In genomic region chr17:44261594-44262202, GRCm38 (mm10) we compare ENCODE assay signal across 8 mouse cellular contexts.
DNase-seq lines count a peak whose midpoint lies in the region; ATAC-seq lines count a peak whose summit lies in the region.

No protein-coding gene starts in this region.

- intact Hi-C loops in left cerebral cortex, postnatal 36 days (cut with DNase I) = loop anchor here (5.0 to 10.0 kb wide), 5 partner anchors 473 to 1143 kb away; no protein-coding TSS in a partner anchor

- H3K9me3 ChIP-seq in kidney, embryonic 14.5 days (ENCODE audit: control insufficient read depth, low read length) = no peaks in the 10 kb centered on the region
- H3K9me3 ChIP-seq in intestine, embryonic 14.5 days (ENCODE audit: control insufficient read depth, low read length) = no peaks in the 10 kb centered on the region
- H3K9me3 ChIP-seq in midbrain, embryonic 15.5 days = no peaks in the 10 kb centered on the region

- no peak overlapping the region for H3K27ac ChIP-seq in kidney, embryonic 14.5 days (ENCODE audit: low read depth, low read length)
- H3K27ac ChIP-seq in intestine, embryonic 14.5 days (ENCODE audit: low read depth) = no peak overlapping the region
- no peak overlapping the region for H3K27ac ChIP-seq in midbrain, embryonic 15.5 days

- no peaks in the 10 kb centered on the region for H3K4me1 ChIP-seq in kidney, embryonic 14.5 days (ENCODE audit: control insufficient read depth, insufficient read depth, low read length)
- H3K4me1 ChIP-seq in intestine, embryonic 14.5 days (replicated peaks; ENCODE audit: control insufficient read depth, insufficient read depth, low read length) = no peaks in the 10 kb centered on the region
- no peaks in the 10 kb centered on the region for H3K4me1 ChIP-seq in midbrain, embryonic 15.5 days

- WGBS in kidney, embryonic 14.5 days = 23% methylated on average over 10 of the region's 15 CpGs
- WGBS in intestine, embryonic 14.5 days = 19% methylated on average over 9 of the region's 15 CpGs
- WGBS in midbrain, embryonic 15.5 days = 30% methylated on average over 9 of the region's 15 CpGs

- no peak for ATAC-seq in kidney, embryonic 14.5 days (ENCODE audit: low FRiP score, low TSS enrichment)
- peak; percentile 83 for ATAC-seq in intestine, embryonic 14.5 days (replicated peaks; ENCODE audit: low FRiP score, low TSS enrichment, low read depth)
- peak; percentile 88 for ATAC-seq in midbrain, embryonic 15.5 days (replicated peaks)

- H3K4me3 ChIP-seq in kidney, embryonic 14.5 days (ENCODE audit: low read length) = no peak overlapping the region
- H3K4me3 ChIP-seq in intestine, embryonic 14.5 days (ENCODE audit: low read depth, low read length) = no peak overlapping the region
- no peak overlapping the region for H3K4me3 ChIP-seq in midbrain, embryonic 15.5 days

- H3K27me3 ChIP-seq in kidney, embryonic 14.5 days (ENCODE audit: control insufficient read depth, insufficient read depth, low read length) = no peaks in the 10 kb centered on the region
- 0 out of 2 replicates have a peak, but pooled peaks cover 6% of the 10 kb centered on the region for H3K27me3 ChIP-seq in intestine, embryonic 14.5 days (replicated peaks; ENCODE audit: control insufficient read depth, insufficient read depth, low read length)
- H3K27me3 ChIP-seq in midbrain, embryonic 15.5 days (replicated peaks) = no peaks in the 10 kb centered on the region

- H3K4me2 ChIP-seq in kidney, embryonic 14.5 days (replicated peaks; ENCODE audit: low read depth, low read length) = no peak overlapping the region
- H3K4me2 ChIP-seq in intestine, embryonic 14.5 days (ENCODE audit: low read length) = no peak overlapping the region; the same call in 1 of the 2 replicates
- no peak overlapping the region for H3K4me2 ChIP-seq in midbrain, embryonic 15.5 days

- peak; percentile 21 for DNase-seq in kidney, adult 11 months
- DNase-seq in cerebellum, adult 9-10 months = peak; percentile 43
- DNase-seq in frontal cortex, postnatal 10 days (ENCODE audit: low spot score in 2 of 2) = peak; percentile 41 to 58
- peak; percentile 66 for DNase-seq in intestine, embryonic 14.5 days (ENCODE audit: low spot score)
- DNase-seq in left cerebral cortex, postnatal 36 days (ENCODE audit: low spot score in 2 of 2) = peak; percentile 47 to 52
- peak; percentile 45 to 73 for DNase-seq in spleen, postnatal 4 days (ENCODE audit: low spot score in 2 of 2)

- H3K36me3 ChIP-seq in kidney, embryonic 14.5 days (ENCODE audit: control insufficient read depth, insufficient read depth, low read length) = no peaks in the 10 kb centered on the region
- no peaks in the 10 kb centered on the region for H3K36me3 ChIP-seq in intestine, embryonic 14.5 days (ENCODE audit: control insufficient read depth, insufficient read depth, low read length)
- H3K36me3 ChIP-seq in midbrain, embryonic 15.5 days (replicated peaks) = no peaks in the 10 kb centered on the region

- H3K9ac ChIP-seq in kidney, embryonic 14.5 days (ENCODE audit: low read depth, low read length) = no peak overlapping the region
- no peak overlapping the region for H3K9ac ChIP-seq in intestine, embryonic 14.5 days (ENCODE audit: low read length)
- H3K9ac ChIP-seq in midbrain, embryonic 15.5 days = no peak overlapping the region
